Mouse (Mus musculus) C2C12 (cell line): ENCODE measurements around the gene Cox8a. TPM values are rescaled to one million over a fixed set of nuclear protein-coding genes. Genes with fewer than 3 reads are reported as not detected.

Source experiments
- H3K27me3 ChIP-seq: one replicate; pipeline ENCODE4 v1.6.1; 2011; ENCODE audit not compliant: control insufficient read depth, insufficient read depth, insufficient read length
- H3K36me3 ChIP-seq: one replicate; pipeline ENCODE4 v1.6.1; 2011; ENCODE audit not compliant: control insufficient read depth, insufficient read depth
- H3K4me3 ChIP-seq: one replicate; pipeline ENCODE4 v1.5.1; 2011; ENCODE audit warnings: mild to moderate bottlenecking, control low read depth; ENCODE audit not compliant: poor library complexity, insufficient read depth, severe bottlenecking
- H3K79me2 ChIP-seq: one replicate; pipeline ENCODE4 v1.6.1; 2011; ENCODE audit not compliant: control insufficient read depth, insufficient read depth
- H3K79me3 ChIP-seq: one replicate; pipeline ENCODE4 v1.6.1; 2011; ENCODE audit warnings: low read depth, control low read depth
- H3ac ChIP-seq: one replicate; pipeline ENCODE3; 2011; ENCODE audit warnings: low read depth; ENCODE audit not compliant: control insufficient read depth, insufficient read length
- CEBPB ChIP-seq: IDR thresholded peaks from one replicate; pipeline ENCODE4 v1.6.1; 2011; ENCODE audit warnings: low read depth, mild to moderate bottlenecking, control low read depth, moderate library complexity
- CTCF ChIP-seq: IDR thresholded peaks from one replicate; pipeline ENCODE4 v1.5.1; 2011; ENCODE audit not compliant: control insufficient read depth, insufficient read depth, insufficient read length
- FOSL1 ChIP-seq: IDR thresholded peaks from one replicate; pipeline ENCODE4 v1.8.0; 2011; ENCODE audit warnings: mild to moderate bottlenecking, low read length; ENCODE audit not compliant: poor library complexity, insufficient read depth, severe bottlenecking
- MAX ChIP-seq: IDR thresholded peaks from one replicate; pipeline ENCODE4 v1.6.1; 2011; ENCODE audit warnings: mild to moderate bottlenecking, control low read depth
- MYOD1 ChIP-seq: IDR thresholded peaks from one replicate; pipeline ENCODE4 v1.6.1; 2011; ENCODE audit warnings: low read depth; ENCODE audit not compliant: control insufficient read depth, insufficient read length
- MYOG ChIP-seq: IDR thresholded peaks from one replicate; pipeline ENCODE4 v1.6.1; 2011; ENCODE audit not compliant: control insufficient read depth, insufficient read length; ENCODE audit errors: extremely low read depth
- USF1 ChIP-seq: IDR thresholded peaks from one replicate; pipeline ENCODE4 v1.6.1; 2011; ENCODE audit warnings: low read depth, mild to moderate bottlenecking, control low read depth, moderate library complexity
- polyA plus RNA-seq: library from polyadenylated mRNA; unstranded; fragments of >200 nt; fragmentation: generic; extraction: Trizol; gene quantifications from one replicate; pipeline ENCODE4 v1.2.1, GENCODE M21; 2012; ENCODE audit warnings: missing spikeins

Gene Cox8a
- polyA plus RNA-seq, 1 experiment: 960 TPM

DNA sequence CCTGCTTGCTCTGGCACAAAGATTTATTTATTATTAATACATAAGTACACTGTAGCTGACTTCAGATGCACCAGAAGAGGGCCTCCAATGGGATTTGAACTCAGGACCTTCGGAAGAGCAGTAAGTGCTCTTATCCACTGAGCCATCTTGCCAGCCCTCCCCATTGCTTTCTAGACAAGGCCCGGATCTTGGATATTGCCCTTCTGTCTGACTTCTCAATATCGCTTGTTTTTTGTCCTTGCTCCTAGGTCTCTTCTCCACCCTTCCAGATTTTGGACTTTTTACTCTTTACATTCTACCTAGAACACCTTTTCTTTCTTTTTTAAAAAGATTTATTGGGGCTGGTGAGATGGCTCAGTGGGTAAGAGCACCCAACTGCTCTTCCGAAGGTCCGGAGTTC lies 1.3 kb upstream of the Cox8a start:
- H3K4me3 ChIP-seq: no peak overlapping the region

DNA sequence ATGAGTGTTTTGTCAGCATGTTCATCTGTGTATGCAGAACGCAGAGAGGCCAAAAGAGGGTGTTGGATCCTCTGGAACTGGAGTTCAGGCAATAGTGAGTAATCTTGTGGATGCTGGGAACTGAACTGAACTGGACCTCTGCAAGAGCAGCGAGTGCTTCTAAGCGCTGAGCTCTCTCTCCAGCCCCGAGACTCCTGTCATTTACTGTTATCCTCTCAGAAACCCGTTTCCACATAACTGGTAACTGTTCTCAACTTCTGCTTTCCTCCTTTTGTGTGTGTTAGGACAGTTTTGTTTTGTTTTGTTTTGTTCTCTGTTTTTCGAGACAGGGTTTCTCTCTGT lies 481 bp upstream of the Cox8a start:
- peak overlapping the region; percentile 49 for H3ac ChIP-seq
- H3K79me2 ChIP-seq: peaks cover 45% of the 10 kb centered on the region
- H3K36me3 ChIP-seq: peaks cover 34% of the 10 kb centered on the region
- H3K27me3 ChIP-seq: no peaks in the 10 kb centered on the region
- TF ChIP-seq FOSL1: no peak
- TF ChIP-seq MYOD1: no peak
- no peak for TF ChIP-seq CEBPB
- no peak for TF ChIP-seq MAX
- H3K4me3 ChIP-seq: peak overlapping the region; percentile 11
- peaks cover 42% of the 10 kb centered on the region for H3K79me3 ChIP-seq

More for the DNA sequence above, 1.3 kb upstream of the Cox8a start:
- H3K36me3 ChIP-seq: peaks cover 26% of the 10 kb centered on the region
- H3K79me2 ChIP-seq: peaks cover 36% of the 10 kb centered on the region
- no peaks in the 10 kb centered on the region for H3K27me3 ChIP-seq
- H3ac ChIP-seq: no peak overlapping the region
- TF ChIP-seq USF1: no peak
- no peak for TF ChIP-seq MYOG
- no peak for TF ChIP-seq MYOD1
- no peak for TF ChIP-seq FOSL1
- TF ChIP-seq CEBPB: no peak
- TF ChIP-seq CTCF: no peak
- no peak for TF ChIP-seq MAX
- peaks cover 34% of the 10 kb centered on the region for H3K79me3 ChIP-seq

DNA sequence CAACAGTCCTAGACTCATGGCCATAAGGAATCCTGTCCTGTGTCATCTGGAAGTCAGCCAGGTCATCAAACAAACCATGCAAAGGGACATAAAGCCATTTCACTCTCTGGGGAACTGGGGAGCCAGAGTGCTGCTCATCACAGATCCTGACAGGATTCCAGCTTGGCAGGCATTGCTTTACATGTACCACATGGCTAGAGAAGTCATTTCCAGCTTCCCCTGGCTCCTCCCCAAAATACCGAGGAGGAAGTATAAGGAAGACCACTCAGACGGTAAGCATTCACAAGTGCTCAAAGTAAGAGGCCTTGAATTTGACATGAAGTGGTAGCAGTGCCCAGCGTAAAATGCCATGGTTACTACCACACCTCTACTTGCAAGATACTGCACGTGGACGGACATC lies 2.9 kb downstream of the Cox8a start:
- H3K79me2 ChIP-seq: peaks cover 79% of the 10 kb centered on the region
- H3K79me3 ChIP-seq: peaks cover 50% of the 10 kb centered on the region
- H3K36me3 ChIP-seq: peaks cover 48% of the 10 kb centered on the region
- H3K27me3 ChIP-seq: no peaks in the 10 kb centered on the region
- no peak for TF ChIP-seq CTCF
- TF ChIP-seq USF1: no peak
- TF ChIP-seq CEBPB: no peak
- TF ChIP-seq MYOD1: no peak
- no peak for TF ChIP-seq MAX
- no peak for TF ChIP-seq MYOG
- TF ChIP-seq FOSL1: no peak
- H3K4me3 ChIP-seq: no peak overlapping the region
- H3ac ChIP-seq: no peak overlapping the region

DNA sequence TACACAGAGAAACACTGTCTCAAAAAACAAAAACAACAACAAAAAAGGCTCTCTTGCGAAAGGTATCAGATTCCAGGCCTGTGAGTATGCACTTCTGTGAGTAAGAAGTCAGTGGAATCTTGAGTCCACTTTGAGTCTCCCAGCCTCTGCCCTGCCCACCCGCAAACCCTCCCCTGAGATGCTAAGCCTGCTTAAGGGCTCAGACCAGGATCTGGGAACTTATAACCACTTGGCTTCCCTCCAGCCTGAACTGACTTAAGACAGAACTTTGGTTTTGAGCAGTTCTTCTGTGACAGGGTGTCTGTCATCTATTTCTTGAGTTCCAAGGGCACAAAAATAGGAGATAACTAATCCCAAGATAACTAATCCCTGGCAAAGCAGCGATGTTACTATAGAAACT lies 4.4 kb downstream of the Cox8a start:
- H3ac ChIP-seq: no peak overlapping the region
- H3K36me3 ChIP-seq: peaks cover 48% of the 10 kb centered on the region
- H3K27me3 ChIP-seq: no peaks in the 10 kb centered on the region
- peaks cover 82% of the 10 kb centered on the region for H3K79me2 ChIP-seq
- H3K79me3 ChIP-seq: peaks cover 51% of the 10 kb centered on the region
- no peak overlapping the region for H3K4me3 ChIP-seq
- TF ChIP-seq USF1 (no peak), MAX (no peak), CEBPB (no peak), MYOG (no peak), CTCF (no peak), MYOD1 (no peak), FOSL1 (no peak)

DNA sequence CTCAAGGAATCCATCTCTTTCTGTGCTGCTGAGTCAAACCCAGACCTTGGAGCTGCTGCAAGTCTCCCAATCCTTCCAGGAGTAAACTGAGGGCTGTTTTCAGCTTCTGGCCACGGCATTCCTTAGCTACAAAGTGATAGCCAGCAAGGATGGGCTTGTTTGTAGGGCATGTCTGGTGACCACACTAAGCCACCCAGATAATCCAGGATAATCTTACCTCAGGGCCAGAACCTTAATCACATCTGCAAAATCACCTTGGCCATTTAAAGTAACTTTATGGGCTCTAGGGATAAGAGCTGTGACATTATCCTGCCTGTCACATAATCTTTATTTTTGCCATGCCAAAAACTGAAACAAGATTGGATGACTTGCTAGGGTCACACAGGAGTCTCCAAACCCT lies 5.2 kb downstream of the Cox8a start:
- peaks cover 84% of the 10 kb centered on the region for H3K79me2 ChIP-seq
- H3ac ChIP-seq: no peak overlapping the region
- H3K36me3 ChIP-seq: peaks cover 48% of the 10 kb centered on the region
- peaks cover 50% of the 10 kb centered on the region for H3K79me3 ChIP-seq
- H3K4me3 ChIP-seq: no peak overlapping the region
- no peaks in the 10 kb centered on the region for H3K27me3 ChIP-seq
- TF ChIP-seq CTCF (no peak), MYOD1 (no peak), FOSL1 (no peak), MYOG (no peak), MAX (no peak), CEBPB (no peak), USF1 (no peak)
